Comparison of ENCODE assay signal across 8 mouse cellular contexts in genomic region chr8:91531971-91532370, GRCm38 (mm10).
DNase-seq lines count a peak whose midpoint lies in the region; ATAC-seq and TF ChIP-seq lines count a peak whose summit lies in the region.

No protein-coding gene starts in this region.

- H3K9me3 ChIP-seq in limb, embryonic 11.5 days (ENCODE audit: control insufficient read depth, low read length), result no peaks in the 10 kb centered on the region

- 28% methylated on average over 8 of the region's 8 CpGs for WGBS in kidney, adult 2 months
- WGBS in limb, embryonic 11.5 days, result 11% methylated on average over 8 of the region's 8 CpGs

- no peaks in the 10 kb centered on the region for H3K27me3 ChIP-seq in kidney, adult 2 months (replicated peaks; ENCODE audit: control insufficient read depth, insufficient read depth, low read length)
- peaks cover 49% of the 10 kb centered on the region for H3K27me3 ChIP-seq in limb, embryonic 11.5 days (ENCODE audit: control insufficient read depth, insufficient read depth, low read length)

- H3K9ac ChIP-seq in limb, embryonic 11.5 days (ENCODE audit: low read length), result no peak overlapping the region

- ATAC-seq in limb, embryonic 11.5 days (ENCODE audit: insufficient number of reproducible peaks, low FRiP score, low TSS enrichment, low read depth), result no peak

- H3K4me1 ChIP-seq in kidney, adult 2 months (ENCODE audit: control insufficient read depth, insufficient read depth, low read length), result peaks cover 5% of the 10 kb centered on the region; the same call in 1 of the 2 replicates
- 0 out of 2 replicates have a peak, but pooled peaks cover 7% of the 10 kb centered on the region for H3K4me1 ChIP-seq in limb, embryonic 11.5 days (ENCODE audit: control insufficient read depth, insufficient read depth, low read length)

- H3K4me3 ChIP-seq in kidney, adult 2 months (ENCODE audit: insufficient read depth, low read depth, low read length), result no peak overlapping the region
- H3K4me3 ChIP-seq in limb, embryonic 11.5 days (ENCODE audit: low read depth, low read length), result no peak overlapping the region

- DNase-seq in 3T3-L1 (ENCODE audit: low read depth, low spot score), result peak; percentile 75
- DNase-seq in MN1 (ENCODE audit: low spot score), result peak; percentile 79
- peak; percentile 82 for DNase-seq in cerebellum, adult 9-10 months
- DNase-seq in gastrocnemius, adult 18-20 months (ENCODE audit: low spot score), result peak; percentile 81
- peak; percentile 85 for DNase-seq in kidney, adult 2 months
- peak; percentile 88 for DNase-seq in limb, embryonic 11.5 days (ENCODE audit: low spot score)
- peak; percentile 14 to 24 for DNase-seq in natural killer cell, adult 2 months (ENCODE audit: low spot score in 2 of 2)
- peak; percentile 11 to 75 for DNase-seq in thymus, postnatal 10 days (ENCODE audit: low spot score in 2 of 2)

- no peaks in the 10 kb centered on the region for H3K36me3 ChIP-seq in kidney, adult 2 months (ENCODE audit: control insufficient read depth, insufficient read depth, low read length)
- H3K36me3 ChIP-seq in limb, embryonic 11.5 days (ENCODE audit: control insufficient read depth, insufficient read depth, low read length), result no peaks in the 10 kb centered on the region

- no peak overlapping the region for H3K4me2 ChIP-seq in limb, embryonic 11.5 days (ENCODE audit: low read depth, severe bottlenecking)

- no peak overlapping the region for H3K27ac ChIP-seq in kidney, adult 2 months (ENCODE audit: insufficient read depth, low read depth, low read length)
- H3K27ac ChIP-seq in limb, embryonic 11.5 days (replicated peaks; ENCODE audit: low read depth, low read length), result no peak overlapping the region

- peak; percentile 79 for TF ChIP-seq CTCF in kidney, adult 2 months (conservative IDR thresholded peaks at IDR 0.05; ENCODE audit: insufficient read depth, insufficient read length, low read depth, low read length)

- TF ChIP-seq POLR2A in kidney, adult 2 months (IDR thresholded peaks at IDR 0.05; ENCODE audit: low read depth, low read length), result no peak

Comparison
In these comparisons a context has a peak if more than half of its experiments do, and no peak if none do; other contexts are left out.
1. DNase-seq: peak in every context shown above with its lines; median percentile 88 in limb, embryonic 11.5 days; 85 in kidney, adult 2 months; 82 in cerebellum, adult 9-10 months; 81 in gastrocnemius, adult 18-20 months; 79 in MN1; 75 in 3T3-L1; 43 in thymus, postnatal 10 days; 19 in natural killer cell, adult 2 months.